Mouse (Mus musculus): ENCODE data around the gene Tlr3.

- TF ChIP-seq CTCF (IDR thresholded peaks at IDR 0.05; ENCODE audit: low read depth): no peak
- TF ChIP-seq EP300 (IDR thresholded peaks at IDR 0.05; ENCODE audit: low read depth): no peak
Measured at GRCm38 (mm10) chr8:45381075-45381962, 29.6 kb downstream of the Tlr3 start.
